Mouse (Mus musculus) hindbrain, embryonic 16.5 days (tissue): Measurements from ENCODE around the gene Slco2a1. TPM values are rescaled to one million over a fixed set of nuclear protein-coding genes. Genes with fewer than 3 reads are reported as not detected.

ENCODE experiments used
- ATAC-seq: fragments of 200-750 bp; cut with Nextera tagmentation; 2 replicates; pipeline ENCODE4 v1.8.0; 2017; ENCODE audit warnings: moderate TSS enrichment, moderate library complexity
- H3K27ac ChIP-seq: fragments of 300-500 bp; sonication (generic); 2 replicates; pipeline ENCODE4 v1.5.1; 2014; ENCODE audit warnings: low read depth, mild to moderate bottlenecking, control low read depth, low read length, moderate library complexity
- H3K27me3 ChIP-seq: fragments of 300-500 bp; sonication (generic); replicated peaks from 2 replicates; pipeline ENCODE4 v1.6.1; 2014; ENCODE audit warnings: low read length; ENCODE audit not compliant: control insufficient read depth, insufficient read depth
- H3K36me3 ChIP-seq: fragments of 300-500 bp; sonication (generic); 2 replicates; pipeline ENCODE4 v1.6.1; 2014; ENCODE audit warnings: mild to moderate bottlenecking, low read length, moderate library complexity, mixed read lengths; ENCODE audit not compliant: control insufficient read depth, insufficient read depth
- H3K4me1 ChIP-seq: fragments of 300-500 bp; sonication (generic); 2 replicates; pipeline ENCODE4 v1.6.1; 2014; ENCODE audit warnings: low read depth, low read length; ENCODE audit not compliant: control insufficient read depth, insufficient read depth
- H3K4me2 ChIP-seq: fragments of 300-500 bp; sonication (generic); 2 replicates; pipeline ENCODE4 v1.6.1; 2014; ENCODE audit warnings: mild to moderate bottlenecking, low read length, control low read depth, moderate library complexity
- H3K4me3 ChIP-seq: fragments of 300-500 bp; sonication (generic); 2 replicates; pipeline ENCODE4 v1.5.1; 2014; ENCODE audit warnings: mild to moderate bottlenecking, low read length, control low read depth, moderate library complexity
- H3K9ac ChIP-seq: fragments of 300-500 bp; sonication (generic); 2 replicates; pipeline ENCODE4 v1.6.1; 2014; ENCODE audit warnings: low read depth, mild to moderate bottlenecking, control low read depth, low read length, moderate library complexity
- H3K9me3 ChIP-seq: fragments of 300-500 bp; sonication (generic); 2 replicates; pipeline ENCODE4 v1.6.1; 2014; ENCODE audit warnings: mild to moderate bottlenecking, low read length, moderate library complexity; ENCODE audit not compliant: control insufficient read depth
- WGBS: fragments of 180-500 bp; shearing (Covaris S2); extraction: QIAGEN DNeasy Blood & Tissue Kit; methylation state at CpG from one replicate; pipeline ENCODE4 v1.1.7; 2014; 5-methylcytosine and 5-hydroxymethylcytosine counted together
- polyA plus RNA-seq: library from polyadenylated mRNA; unstranded; fragments of >200 nt; fragmentation: Nextera tagmentation; extraction: Ambion mirVana; gene quantifications from 2 replicates; pipeline ENCODE4 v1.2.1, GENCODE M21; 2015

Gene Slco2a1
- polyA plus RNA-seq, 1 experiment from 2014 or later, result 4.6 TPM

DNA sequence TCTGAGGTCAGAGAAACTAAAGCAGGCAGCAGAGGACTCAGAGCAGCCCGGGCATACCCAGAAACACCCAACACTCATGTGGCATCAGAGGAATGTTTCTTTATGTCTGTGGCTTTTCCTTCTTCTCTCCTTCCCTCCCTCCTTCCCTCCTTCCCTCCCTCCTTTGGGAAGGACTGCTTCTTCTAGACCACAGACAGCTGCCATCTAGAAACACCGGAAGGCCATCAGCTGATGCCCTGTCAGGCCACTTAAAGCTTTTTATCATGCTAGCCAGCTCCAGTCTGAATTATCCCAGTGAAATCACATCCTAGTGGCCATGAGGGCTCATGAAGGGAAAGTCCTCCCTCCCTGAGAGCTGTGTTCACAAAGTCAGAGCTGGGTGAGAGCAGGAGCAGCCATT, 52.1 kb downstream of the Slco2a1 start:
- no peak overlapping the region for H3K27ac ChIP-seq
- no peak overlapping the region for H3K4me2 ChIP-seq
- no peak overlapping the region for H3K9ac ChIP-seq
- H3K27me3 ChIP-seq, result no peaks in the 10 kb centered on the region
- no peak for ATAC-seq
- 83% methylated on average over 2 of the region's 2 CpGs for WGBS
- H3K4me1 ChIP-seq, result no peaks in the 10 kb centered on the region
- no peaks in the 10 kb centered on the region for H3K36me3 ChIP-seq
- no peak overlapping the region for H3K4me3 ChIP-seq
- no peaks in the 10 kb centered on the region for H3K9me3 ChIP-seq

DNA sequence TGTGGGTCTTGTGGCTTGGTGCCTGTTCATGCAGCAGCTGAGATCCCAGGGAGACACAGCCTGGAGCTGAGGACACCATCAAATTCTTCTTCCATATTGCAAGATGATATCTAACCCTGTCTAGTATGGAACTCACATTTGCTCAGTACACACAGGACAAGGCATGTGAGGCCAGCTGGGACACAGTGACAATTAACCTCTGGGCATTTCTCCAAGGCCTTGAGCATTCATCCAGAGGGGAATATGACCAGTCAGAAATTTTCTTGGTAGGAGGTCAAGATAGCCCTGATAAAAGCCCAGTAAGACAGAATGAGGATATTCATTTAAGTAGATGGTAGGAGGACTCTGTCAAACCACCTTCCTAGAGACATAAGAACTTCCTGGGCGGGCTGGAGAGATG, 56.9 kb downstream of the Slco2a1 start:
- Histone ChIP-seq H3K4me3 (no peak overlapping the region), H3K36me3 (no peaks in the 10 kb centered on the region), H3K9me3 (no peaks in the 10 kb centered on the region), H3K27ac (no peak overlapping the region), H3K27me3 (no peaks in the 10 kb centered on the region), H3K4me1 (no peaks in the 10 kb centered on the region), H3K4me2 (no peak overlapping the region), H3K9ac (no peak overlapping the region)
- no peak for ATAC-seq
- 65% methylated on average over 1 of the region's 1 CpGs for WGBS

DNA sequence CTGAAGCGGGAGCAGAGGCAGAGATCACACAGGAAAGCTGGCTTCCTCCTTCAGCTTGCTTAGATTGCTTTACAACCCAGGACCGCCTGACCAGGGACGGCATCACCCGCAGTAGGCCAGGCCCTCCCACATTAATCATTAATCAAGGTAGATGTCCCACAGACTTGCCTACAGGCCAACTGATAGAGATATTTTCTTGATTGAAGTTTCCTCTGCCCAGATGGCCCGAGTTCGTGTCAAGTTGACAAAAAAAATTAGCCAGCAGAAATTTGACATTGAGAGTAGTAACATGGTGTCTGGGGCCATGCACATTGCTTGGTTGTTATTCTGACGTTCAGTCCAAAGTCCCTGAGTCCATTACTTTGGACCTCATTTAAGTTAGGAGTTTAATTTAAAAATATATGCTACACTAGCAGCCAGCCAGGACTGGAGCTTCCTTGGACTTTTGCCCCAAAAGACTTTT, 60.6 kb downstream of the Slco2a1 start:
- Histone ChIP-seq H3K4me1 (no peaks in the 10 kb centered on the region), H3K9ac (no peak overlapping the region), H3K9me3 (no peaks in the 10 kb centered on the region), H3K27ac (no peak overlapping the region), H3K36me3 (no peaks in the 10 kb centered on the region), H3K27me3 (no peaks in the 10 kb centered on the region), H3K4me3 (no peak overlapping the region), H3K4me2 (no peak overlapping the region)
- ATAC-seq, result no peak
- WGBS, result 82% methylated on average over 7 of the region's 7 CpGs

DNA sequence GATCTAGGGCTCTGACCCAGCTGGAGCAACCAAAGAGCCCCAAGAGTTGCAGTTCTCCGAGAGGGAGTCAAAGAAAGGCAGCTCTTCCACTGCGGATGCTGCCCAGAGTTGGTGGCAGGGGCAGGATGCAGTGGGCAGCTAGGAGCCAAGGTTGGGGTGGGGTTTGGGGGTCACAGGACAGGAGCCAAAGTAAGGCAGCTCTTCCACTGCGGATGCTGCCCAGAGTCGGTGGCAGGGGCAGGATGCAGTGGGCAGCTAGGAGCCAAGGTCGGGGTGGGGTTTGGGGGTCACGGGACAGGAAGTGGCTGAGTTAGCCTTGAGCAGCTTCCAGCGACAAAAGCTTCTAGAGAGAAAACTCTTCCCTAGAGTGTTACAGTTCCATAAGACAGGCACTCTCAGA, 65.3 kb downstream of the Slco2a1 start:
- H3K4me2 ChIP-seq, result no peak overlapping the region
- no peak for ATAC-seq
- H3K9me3 ChIP-seq, result no peaks in the 10 kb centered on the region
- no peak overlapping the region for H3K27ac ChIP-seq
- no peaks in the 10 kb centered on the region for H3K36me3 ChIP-seq
- H3K4me3 ChIP-seq, result no peak overlapping the region
- H3K4me1 ChIP-seq, result no peaks in the 10 kb centered on the region; the same call in 1 of the 2 replicates
- no peaks in the 10 kb centered on the region for H3K27me3 ChIP-seq
- WGBS, result 81% methylated on average over 7 of the region's 7 CpGs
- no peak overlapping the region for H3K9ac ChIP-seq

DNA sequence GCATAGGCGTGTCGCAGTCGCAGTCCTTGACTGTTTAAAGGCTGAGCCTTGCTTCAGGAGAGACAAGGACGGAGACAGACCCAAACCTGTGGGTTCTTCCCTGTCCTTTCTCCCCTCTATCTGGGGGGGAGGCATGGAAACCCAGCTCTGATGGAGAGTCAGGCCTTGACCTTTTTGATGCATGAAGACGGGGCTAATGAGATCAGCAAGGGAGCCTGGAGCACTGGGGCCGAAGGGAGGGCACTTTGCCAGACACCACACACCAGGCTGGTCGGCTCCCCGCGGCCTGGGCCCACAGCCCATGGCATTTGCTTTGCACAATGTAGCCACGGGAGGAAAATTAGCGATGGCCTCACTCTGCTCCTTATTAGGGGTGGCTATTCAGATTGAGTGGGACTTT, 66.5 kb downstream of the Slco2a1 start:
- Histone ChIP-seq H3K27me3 (no peaks in the 10 kb centered on the region), H3K9me3 (no peaks in the 10 kb centered on the region), H3K27ac (no peak overlapping the region), H3K4me2 (no peak overlapping the region), H3K4me1 (no peaks in the 10 kb centered on the region; the same call in 1 of the 2 replicates), H3K9ac (no peak overlapping the region), H3K36me3 (no peaks in the 10 kb centered on the region), H3K4me3 (no peak overlapping the region)
- ATAC-seq, result no peak
- 62% methylated on average over 11 of the region's 11 CpGs for WGBS

DNA sequence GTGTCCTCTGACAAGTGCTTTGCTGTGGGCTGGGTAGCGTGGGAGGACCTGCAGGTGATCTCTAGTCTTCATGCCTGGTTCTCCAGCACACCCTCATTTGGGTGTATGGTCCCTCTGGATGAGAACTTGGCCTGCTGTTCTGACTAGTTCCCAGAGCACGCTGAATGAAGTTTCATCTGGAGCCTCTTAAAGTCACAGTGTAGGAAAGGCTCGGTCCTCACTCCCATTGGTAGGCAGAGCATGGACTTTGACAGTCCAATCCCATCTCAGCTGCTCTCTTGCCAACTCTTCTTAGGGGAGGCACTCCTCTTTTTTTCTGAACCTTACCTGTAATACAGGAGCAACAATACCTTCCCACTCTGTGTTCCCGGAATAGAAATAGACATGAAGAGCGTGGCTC, 67.7 kb downstream of the Slco2a1 start:
- no peaks in the 10 kb centered on the region for H3K36me3 ChIP-seq
- H3K27me3 ChIP-seq, result no peaks in the 10 kb centered on the region
- no peak overlapping the region for H3K27ac ChIP-seq
- H3K9ac ChIP-seq, result no peak overlapping the region
- no peaks in the 10 kb centered on the region; the same call in 1 of the 2 replicates for H3K4me1 ChIP-seq
- WGBS, result 86% methylated on average over 5 of the region's 5 CpGs
- no peak for ATAC-seq
- no peaks in the 10 kb centered on the region for H3K9me3 ChIP-seq
- no peak overlapping the region for H3K4me2 ChIP-seq
- H3K4me3 ChIP-seq, result no peak overlapping the region

DNA sequence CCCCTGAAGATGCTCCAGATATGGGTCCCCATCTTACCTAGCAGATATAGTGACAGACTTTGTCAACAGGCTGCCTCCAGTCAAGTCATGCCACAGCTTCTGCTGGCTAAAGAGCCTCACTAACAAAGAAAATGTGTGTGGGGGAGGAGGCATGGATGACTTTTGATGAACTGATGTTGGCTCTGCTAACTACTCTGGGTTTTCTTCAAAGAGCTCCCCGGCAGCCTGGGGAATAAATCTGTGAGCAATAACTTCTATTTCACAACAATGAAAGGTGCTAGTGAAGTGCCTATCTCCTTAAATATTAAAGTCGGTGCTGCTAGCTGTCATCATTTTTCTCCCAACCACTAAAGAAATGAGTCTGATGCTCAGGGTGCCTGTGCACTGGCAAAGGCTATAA, 72.0 kb downstream of the Slco2a1 start:
- H3K9me3 ChIP-seq, result no peaks in the 10 kb centered on the region
- no peaks in the 10 kb centered on the region for H3K4me1 ChIP-seq
- H3K27ac ChIP-seq, result no peak overlapping the region
- H3K9ac ChIP-seq, result no peak overlapping the region
- no peak overlapping the region for H3K4me3 ChIP-seq
- no peak for ATAC-seq
- no peaks in the 10 kb centered on the region for H3K36me3 ChIP-seq
- H3K4me2 ChIP-seq, result no peak overlapping the region
- H3K27me3 ChIP-seq, result no peaks in the 10 kb centered on the region
- WGBS, result 82% methylated on average over 2 of the region's 2 CpGs

DNA sequence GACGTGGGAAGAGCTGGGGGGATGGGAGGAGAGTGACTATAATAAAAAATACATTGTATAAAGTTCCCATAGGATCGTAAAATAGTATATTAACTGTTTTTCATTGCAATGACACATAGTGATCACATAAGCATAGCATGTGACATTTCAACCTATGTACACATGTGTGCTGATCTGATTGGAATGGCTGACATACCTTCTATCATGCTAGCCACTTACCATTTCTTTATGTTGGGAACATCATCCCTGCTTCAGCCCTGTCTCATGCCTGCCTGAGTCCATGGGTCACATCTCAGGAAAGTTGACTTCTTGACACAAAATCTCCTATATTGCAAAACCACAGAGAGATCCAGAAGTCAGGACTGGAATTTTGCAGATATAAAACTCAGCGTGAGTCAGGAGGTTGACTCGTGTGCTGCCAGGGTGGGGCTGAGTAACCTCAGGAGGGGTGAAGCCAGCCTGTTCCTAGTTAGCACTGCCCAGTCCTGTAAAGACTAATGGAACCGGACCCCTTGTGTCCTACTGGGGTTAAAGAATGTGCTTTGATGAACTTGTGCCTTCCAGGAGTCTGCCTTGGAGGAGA, 73.0 kb downstream of the Slco2a1 start:
- no peak overlapping the region for H3K4me3 ChIP-seq
- H3K4me2 ChIP-seq, result no peak overlapping the region
- H3K36me3 ChIP-seq, result no peaks in the 10 kb centered on the region
- ATAC-seq, result no peak
- no peaks in the 10 kb centered on the region for H3K27me3 ChIP-seq
- H3K4me1 ChIP-seq, result 0 out of 2 replicates have a peak, but pooled peaks cover 2% of the 10 kb centered on the region
- H3K27ac ChIP-seq, result no peak overlapping the region
- no peak overlapping the region for H3K9ac ChIP-seq
- H3K9me3 ChIP-seq, result no peaks in the 10 kb centered on the region
- 79% methylated on average over 5 of the region's 5 CpGs for WGBS

DNA sequence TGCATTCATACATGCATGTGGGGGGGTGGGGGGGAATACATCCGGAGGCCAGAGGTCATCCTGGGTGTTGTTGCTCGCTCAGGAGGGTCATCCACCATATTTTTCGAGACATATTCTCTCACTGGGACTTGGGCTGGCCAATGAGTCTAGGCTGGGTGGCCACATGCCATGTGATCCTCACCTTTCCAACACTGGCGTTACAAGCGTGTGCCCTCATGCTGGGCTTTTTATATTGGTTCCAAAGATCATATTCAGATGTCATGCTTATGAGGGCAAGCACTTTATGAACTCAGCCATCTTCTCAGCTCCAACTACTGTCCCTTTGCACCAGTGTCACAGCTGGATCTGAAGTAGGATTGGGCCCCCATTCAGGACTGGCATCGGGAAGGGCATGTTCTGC, 75.1 kb downstream of the Slco2a1 start:
- Histone ChIP-seq H3K4me3 (no peak overlapping the region), H3K4me1 (peaks cover 7% of the 10 kb centered on the region), H3K36me3 (no peaks in the 10 kb centered on the region), H3K9me3 (no peaks in the 10 kb centered on the region), H3K9ac (no peak overlapping the region), H3K27me3 (no peaks in the 10 kb centered on the region), H3K4me2 (no peak overlapping the region), H3K27ac (no peak overlapping the region)
- ATAC-seq, result no peak
- WGBS, result 93% methylated on average over 6 of the region's 6 CpGs

DNA sequence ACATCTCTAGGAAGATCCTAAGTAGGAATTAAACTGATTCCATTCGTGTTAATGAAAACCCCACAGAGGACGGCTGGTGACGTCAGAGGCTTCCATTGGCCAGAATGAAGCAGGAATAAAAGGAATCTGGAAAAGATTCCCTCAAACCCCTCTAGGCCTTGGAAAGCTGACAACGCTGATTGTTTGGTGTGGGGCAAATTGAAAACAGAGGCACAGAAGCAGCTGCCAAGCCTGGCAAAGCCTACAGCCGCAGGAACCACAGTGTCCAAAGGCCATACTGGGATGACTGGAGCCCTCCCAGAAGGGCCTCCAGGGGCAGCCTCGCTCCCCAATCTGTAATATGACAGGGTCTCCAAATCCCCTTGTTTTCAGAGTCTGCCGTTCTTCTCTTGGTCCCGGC, 78.3 kb downstream of the Slco2a1 start:
- Histone ChIP-seq H3K36me3 (no peaks in the 10 kb centered on the region), H3K4me1 (peaks cover 7% of the 10 kb centered on the region), H3K27ac (no peak overlapping the region), H3K9ac (no peak overlapping the region), H3K4me3 (no peak overlapping the region), H3K9me3 (no peaks in the 10 kb centered on the region), H3K27me3 (no peaks in the 10 kb centered on the region), H3K4me2 (no peak overlapping the region)
- WGBS, result 64% methylated on average over 8 of the region's 8 CpGs
- ATAC-seq, result peak; percentile 72
